Mouse (Mus musculus) erythroblast, embryonic 14.5 days (primary cell): ENCODE measurements at regions not wholly inside any gene's neighbourhood (a gene's known extent, or its start where the extent isn't known, plus 50 kb on each side); places are given as distances from the start of the nearest gene placed in this dataset.

ENCODE experiments used
- GATA1 ChIP-seq: IDR thresholded peaks from 2 replicates; pipeline ENCODE4 v1.6.1; 2012; ENCODE audit warnings: low read length, inconsistent platforms, mixed read lengths
- TAL1 ChIP-seq: IDR thresholded peaks from 3 replicates; pipeline ENCODE4 v1.6.1; 2012; ENCODE audit warnings: low read length, inconsistent platforms, mixed read lengths

GRCm38 (mm10) chr15:36419943-36420480, 587.6 kb downstream of the Zfp706 start:
- TF ChIP-seq TAL1: no peak
- no peak for TF ChIP-seq GATA1
